Mouse (Mus musculus): ENCODE measurements around the gene Olfr895. TPM values are rescaled to one million over a fixed set of nuclear protein-coding genes. Genes with fewer than 3 reads are reported as not detected.

The Olfr895 gene
- not detected in 2 replicates for total RNA-seq (2014; fragmentation: Nextera tagmentation)
- not detected in 2 replicates for total RNA-seq (2017)

DNA sequence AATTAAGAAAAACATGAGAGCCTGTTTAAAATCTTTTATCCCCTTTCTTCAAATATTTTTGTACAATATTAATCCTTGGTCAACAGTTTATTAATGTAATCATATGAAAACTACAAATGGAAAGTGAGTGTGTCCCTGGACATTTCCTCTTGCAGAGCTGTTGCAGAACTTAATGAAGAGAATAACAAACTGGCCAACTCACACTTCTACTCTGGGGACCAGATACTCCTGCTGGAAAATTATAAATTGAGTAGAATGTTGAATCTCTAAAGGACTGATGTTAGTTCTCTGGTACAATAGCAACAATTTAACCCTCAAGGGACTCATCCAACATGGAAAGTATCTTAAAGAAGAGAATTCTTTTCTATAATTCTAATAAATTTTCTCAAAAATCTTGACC, at the start of gene Olfr895:
Gene Olfr895 (plus strand): TSS at position 301 of the 400 bp plus-strand sequence.
- no peak for ATAC-seq (replicated peaks; ENCODE audit: low FRiP score, low TSS enrichment, poor library complexity, severe bottlenecking)

GRCm38 (mm10) chr9:38252474-38252873, 15.2 kb upstream of the Olfr895 start, which contains the start of gene Olfr143:
Gene Olfr143, plus strand, starts transcription at chr9:38252774.
- no peak for ATAC-seq (replicated peaks; ENCODE audit: low FRiP score, low TSS enrichment, poor library complexity, severe bottlenecking)

DNA sequence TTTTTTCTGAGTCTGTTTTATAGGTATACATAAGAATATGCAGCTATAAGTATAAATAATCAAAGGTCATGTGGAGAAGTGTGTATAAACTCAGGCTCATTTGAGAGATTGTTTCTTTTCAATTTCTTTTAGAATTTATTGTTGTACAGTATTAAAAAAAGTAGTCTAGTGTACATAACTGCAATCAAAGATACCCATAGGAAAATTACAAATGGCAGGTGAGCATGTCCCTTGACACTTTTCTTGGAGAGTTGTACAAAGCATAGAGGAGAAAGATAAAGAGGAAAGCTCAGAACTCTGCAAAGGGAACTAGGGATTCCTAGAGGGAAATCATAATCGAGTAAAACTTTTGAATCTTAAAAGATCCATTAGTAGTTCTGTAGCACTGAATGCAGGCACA, 23.2 kb downstream of the Olfr895 start, which contains the start of gene Olfr896-ps1:
Gene Olfr896-ps1 (plus strand): TSS at position 301 of the 400 bp plus-strand sequence.
- no peak for ATAC-seq (replicated peaks; ENCODE audit: low FRiP score, low TSS enrichment, poor library complexity, severe bottlenecking)

Other genes starting within 250 kb of the Olfr895 start
- gene Olfr883, start 242.0 kb upstream of the Olfr895 start, total RNA-seq (2014; fragmentation: Nextera tagmentation): not detected in 2 replicates
- gene Olfr883, start 242.0 kb upstream of the Olfr895 start, total RNA-seq (2017): not detected in 2 replicates
- not detected in 2 replicates for gene Olfr884, start 221.3 kb upstream of the Olfr895 start, total RNA-seq (2014; fragmentation: Nextera tagmentation)
- gene Olfr884, start 221.3 kb upstream of the Olfr895 start, total RNA-seq (2017): not detected in 2 replicates
- gene Olfr885, start 206.5 kb upstream of the Olfr895 start, total RNA-seq (2014; fragmentation: Nextera tagmentation): not detected in 2 replicates
- not detected in 2 replicates for gene Olfr885, start 206.5 kb upstream of the Olfr895 start, total RNA-seq (2017)
- not detected in 2 replicates for gene Olfr887, start 183.8 kb upstream of the Olfr895 start, total RNA-seq (2014; fragmentation: Nextera tagmentation)
- not detected in 2 replicates for gene Olfr887, start 183.8 kb upstream of the Olfr895 start, total RNA-seq (2017)
- gene Olfr888, start 159.7 kb upstream of the Olfr895 start, total RNA-seq (2014; fragmentation: Nextera tagmentation): not detected in 2 replicates
- gene Olfr888, start 159.7 kb upstream of the Olfr895 start, total RNA-seq (2017): not detected in 2 replicates
- 0.13 and 0.15 TPM in 2 replicates for gene Olfr889, start 152.7 kb upstream of the Olfr895 start, total RNA-seq (2014; fragmentation: Nextera tagmentation)
- gene Olfr889, start 152.7 kb upstream of the Olfr895 start, total RNA-seq (2017): not detected in 2 replicates
- gene Olfr890, start 125.3 kb upstream of the Olfr895 start, total RNA-seq (2014; fragmentation: Nextera tagmentation): not detected in 2 replicates
- not detected in 2 replicates for gene Olfr890, start 125.3 kb upstream of the Olfr895 start, total RNA-seq (2017)
- gene Olfr891, start 87.0 kb upstream of the Olfr895 start, total RNA-seq (2014; fragmentation: Nextera tagmentation): not detected in 2 replicates
- gene Olfr891, start 87.0 kb upstream of the Olfr895 start, total RNA-seq (2017): not detected in 2 replicates
- not detected in 2 replicates for gene Olfr893, start 59.5 kb upstream of the Olfr895 start, total RNA-seq (2014; fragmentation: Nextera tagmentation)
- gene Olfr893, start 59.5 kb upstream of the Olfr895 start, total RNA-seq (2017): not detected in 2 replicates
- not detected in 2 replicates for gene Olfr894, start 49.8 kb upstream of the Olfr895 start, total RNA-seq (2014; fragmentation: Nextera tagmentation)
- gene Olfr894, start 49.8 kb upstream of the Olfr895 start, total RNA-seq (2017): not detected in 2 replicates
- not detected in 2 replicates for gene Olfr143, start 15.1 kb upstream of the Olfr895 start, total RNA-seq (2014; fragmentation: Nextera tagmentation)
- not detected in 2 replicates for gene Olfr143, start 15.1 kb upstream of the Olfr895 start, total RNA-seq (2017)
- gene Olfr896-ps1, start 23.3 kb downstream of the Olfr895 start, total RNA-seq (2014; fragmentation: Nextera tagmentation): not detected in 2 replicates
- not detected in 2 replicates for gene Olfr896-ps1, start 23.3 kb downstream of the Olfr895 start, total RNA-seq (2017)
- gene Olfr25, start 61.2 kb downstream of the Olfr895 start, total RNA-seq (2014; fragmentation: Nextera tagmentation): not detected in 2 replicates
- gene Olfr25, start 61.2 kb downstream of the Olfr895 start, total RNA-seq (2017): not detected in 2 replicates
- gene Olfr898, start 80.6 kb downstream of the Olfr895 start, total RNA-seq (2014; fragmentation: Nextera tagmentation): not detected in 2 replicates
- gene Olfr898, start 80.6 kb downstream of the Olfr895 start, total RNA-seq (2017): not detected in 2 replicates
- not detected in 2 replicates for gene Olfr250, start 99.0 kb downstream of the Olfr895 start, total RNA-seq (2014; fragmentation: Nextera tagmentation)
- not detected in 2 replicates for gene Olfr250, start 99.0 kb downstream of the Olfr895 start, total RNA-seq (2017)
- not detected in 2 replicates for gene Olfr251, start 109.2 kb downstream of the Olfr895 start, total RNA-seq (2014; fragmentation: Nextera tagmentation)
- not detected in 2 replicates for gene Olfr251, start 109.2 kb downstream of the Olfr895 start, total RNA-seq (2017)
- not detected in 2 replicates for gene Olfr147, start 133.8 kb downstream of the Olfr895 start, total RNA-seq (2014; fragmentation: Nextera tagmentation)
- not detected in 2 replicates for gene Olfr147, start 133.8 kb downstream of the Olfr895 start, total RNA-seq (2017)
- not detected in 2 replicates for gene Olfr901, start 161.6 kb downstream of the Olfr895 start, total RNA-seq (2014; fragmentation: Nextera tagmentation)
- not detected in 2 replicates for gene Olfr901, start 161.6 kb downstream of the Olfr895 start, total RNA-seq (2017)
- not detected in 2 replicates for gene Olfr902, start 179.8 kb downstream of the Olfr895 start, total RNA-seq (2014; fragmentation: Nextera tagmentation)
- gene Olfr902, start 179.8 kb downstream of the Olfr895 start, total RNA-seq (2017): not detected in 2 replicates
- not detected in 2 replicates for gene Olfr904, start 195.3 kb downstream of the Olfr895 start, total RNA-seq (2014; fragmentation: Nextera tagmentation)
- gene Olfr904, start 195.3 kb downstream of the Olfr895 start, total RNA-seq (2017): not detected in 2 replicates
- gene Olfr905, start 203.3 kb downstream of the Olfr895 start, total RNA-seq (2014; fragmentation: Nextera tagmentation): not detected in 2 replicates
- gene Olfr905, start 203.3 kb downstream of the Olfr895 start, total RNA-seq (2017): not detected in 2 replicates
- not detected in 2 replicates for gene Olfr906, start 219.2 kb downstream of the Olfr895 start, total RNA-seq (2014; fragmentation: Nextera tagmentation)
- not detected in 2 replicates for gene Olfr906, start 219.2 kb downstream of the Olfr895 start, total RNA-seq (2017)
- gene Olfr907, start 227.9 kb downstream of the Olfr895 start, total RNA-seq (2014; fragmentation: Nextera tagmentation): not detected in 2 replicates
- not detected in 2 replicates for gene Olfr907, start 227.9 kb downstream of the Olfr895 start, total RNA-seq (2017)

Data from megakaryocyte-erythroid progenitor cell, adult 5-6 weeks (primary cell).